Mouse (Mus musculus): Measurements from ENCODE around the gene Adap1. TPM values are rescaled to one million over a fixed set of nuclear protein-coding genes. Genes with fewer than 3 reads are reported as not detected.
A peak's percentile ranks its signal among the peaks of the same experiment; 100 is the strongest.
"Not testable (repeated sequence)": the region's sequence is repeated elsewhere in the genome, so short reads cannot be mapped to it uniquely, and the experiment has no call there.

Adap1 gene
- polyA plus RNA-seq, 1 experiment from 2014 or later = 2.6 TPM

GRCm38 (mm10) chr5:139344021-139344686, 18.7 kb upstream of the Adap1 start:
- peaks cover 13% of the 10 kb centered on the region for H3K4me1 ChIP-seq (ENCODE audit: control insufficient read depth, insufficient read depth, low read length)
- peak overlapping the region; percentile 94 for H3K4me2 ChIP-seq (ENCODE audit: low read depth, low read length)
- no peaks in the 10 kb centered on the region for H3K9me3 ChIP-seq (replicated peaks; ENCODE audit: control insufficient read depth, low read length)
- peak overlapping the region; percentile 98 for H3K4me3 ChIP-seq (replicated peaks; ENCODE audit: low read length)
- peak overlapping the region; percentile 77 for H3K27ac ChIP-seq (ENCODE audit: low read length)
- no peaks in the 10 kb centered on the region for H3K27me3 ChIP-seq (ENCODE audit: control insufficient read depth, insufficient read depth, low read length)
- 6% methylated on average over 12 of the region's 12 CpGs for WGBS
- peak overlapping the region; percentile 97 for H3K9ac ChIP-seq (ENCODE audit: low read length)
- H3K36me3 ChIP-seq (ENCODE audit: control insufficient read depth, insufficient read depth, low read length) = peaks cover 13% of the 10 kb centered on the region
- peak; percentile 52; the same call in 1 of the 2 replicates for ATAC-seq (ENCODE audit: insufficient read depth, low FRiP score)

- H3K4me3 ChIP-seq (replicated peaks; ENCODE audit: low read length) = no peak overlapping the region
- H3K27ac ChIP-seq (ENCODE audit: low read length) = no peak overlapping the region
- peaks cover 5% of the 10 kb centered on the region for H3K4me1 ChIP-seq (ENCODE audit: control insufficient read depth, insufficient read depth, low read length)
- no peaks in the 10 kb centered on the region for H3K9me3 ChIP-seq (replicated peaks; ENCODE audit: control insufficient read depth, low read length)
- ATAC-seq (ENCODE audit: insufficient read depth, low FRiP score) = no peak
- peaks cover 19% of the 10 kb centered on the region for H3K36me3 ChIP-seq (ENCODE audit: control insufficient read depth, insufficient read depth, low read length)
- 71% methylated on average over 11 of the region's 11 CpGs for WGBS
- H3K9ac ChIP-seq (ENCODE audit: low read length) = no peak overlapping the region
- no peak overlapping the region for H3K4me2 ChIP-seq (ENCODE audit: low read depth, low read length)
- no peaks in the 10 kb centered on the region for H3K27me3 ChIP-seq (ENCODE audit: control insufficient read depth, insufficient read depth, low read length)
Measured at GRCm38 (mm10) chr5:139338891-139339290, 13.5 kb upstream of the Adap1 start.

- peaks cover 19% of the 10 kb centered on the region for H3K36me3 ChIP-seq (ENCODE audit: control insufficient read depth, insufficient read depth, low read length)
Measured at GRCm38 (mm10) chr5:139338403-139338802, 13.0 kb upstream of the Adap1 start.

GRCm38 (mm10) chr5:139337826-139338370, 12.5 kb upstream of the Adap1 start:
- 77% methylated on average over 13 of the region's 13 CpGs for WGBS
- no peaks in the 10 kb centered on the region for H3K9me3 ChIP-seq (replicated peaks; ENCODE audit: control insufficient read depth, low read length)
- no peak overlapping the region for H3K9ac ChIP-seq (ENCODE audit: low read length)

More at GRCm38 (mm10) chr5:139338403-139338802, 13.0 kb upstream of the Adap1 start:
- ATAC-seq (ENCODE audit: insufficient read depth, low FRiP score) = no peak
- Histone ChIP-seq H3K27ac (ENCODE audit: low read length) (no peak overlapping the region), H3K4me3 (replicated peaks; ENCODE audit: low read length) (no peak overlapping the region), H3K9me3 (replicated peaks; ENCODE audit: control insufficient read depth, low read length) (no peaks in the 10 kb centered on the region), H3K27me3 (ENCODE audit: control insufficient read depth, insufficient read depth, low read length) (no peaks in the 10 kb centered on the region), H3K4me2 (ENCODE audit: low read depth, low read length) (no peak overlapping the region), H3K4me1 (ENCODE audit: control insufficient read depth, insufficient read depth, low read length) (no peaks in the 10 kb centered on the region; the same call in 1 of the 2 replicates), H3K9ac (ENCODE audit: low read length) (no peak overlapping the region)
- WGBS = 78% methylated on average over 3 of the region's 3 CpGs

GRCm38 (mm10) chr5:139335634-139336033, 10.2 kb upstream of the Adap1 start:
- Histone ChIP-seq H3K27ac (ENCODE audit: low read length) (no peak overlapping the region), H3K4me1 (ENCODE audit: control insufficient read depth, insufficient read depth, low read length) (peaks cover 4% of the 10 kb centered on the region; the same call in 1 of the 2 replicates), H3K27me3 (ENCODE audit: control insufficient read depth, insufficient read depth, low read length) (no peaks in the 10 kb centered on the region), H3K9ac (ENCODE audit: low read length) (no peak overlapping the region), H3K4me2 (ENCODE audit: low read depth, low read length) (no peak overlapping the region), H3K36me3 (ENCODE audit: control insufficient read depth, insufficient read depth, low read length) (peaks cover 7% of the 10 kb centered on the region; the same call in 1 of the 2 replicates), H3K9me3 (replicated peaks; ENCODE audit: control insufficient read depth, low read length) (no peaks in the 10 kb centered on the region), H3K4me3 (replicated peaks; ENCODE audit: low read length) (no peak overlapping the region)
- no peak for ATAC-seq (ENCODE audit: insufficient read depth, low FRiP score)
- 89% methylated on average over 4 of the region's 4 CpGs for WGBS

More at GRCm38 (mm10) chr5:139337826-139338370, 12.5 kb upstream of the Adap1 start:
- Histone ChIP-seq H3K4me2 (ENCODE audit: low read depth, low read length) (no peak overlapping the region), H3K4me3 (replicated peaks; ENCODE audit: low read length) (no peak overlapping the region), H3K27me3 (ENCODE audit: control insufficient read depth, insufficient read depth, low read length) (no peaks in the 10 kb centered on the region), H3K4me1 (ENCODE audit: control insufficient read depth, insufficient read depth, low read length) (no peaks in the 10 kb centered on the region), H3K27ac (ENCODE audit: low read length) (no peak overlapping the region), H3K36me3 (ENCODE audit: control insufficient read depth, insufficient read depth, low read length) (peaks cover 19% of the 10 kb centered on the region)
- ATAC-seq (ENCODE audit: insufficient read depth, low FRiP score) = no peak

GRCm38 (mm10) chr5:139334394-139334793, 9.0 kb upstream of the Adap1 start:
- 84% methylated on average over 10 of the region's 10 CpGs for WGBS
- H3K9ac ChIP-seq (ENCODE audit: low read length); H3K4me1 ChIP-seq (ENCODE audit: control insufficient read depth, insufficient read depth, low read length); H3K9me3 ChIP-seq (replicated peaks; ENCODE audit: control insufficient read depth, low read length); H3K4me2 ChIP-seq (ENCODE audit: low read depth, low read length); H3K27ac ChIP-seq (ENCODE audit: low read length); H3K4me3 ChIP-seq (replicated peaks; ENCODE audit: low read length); ATAC-seq (ENCODE audit: insufficient read depth, low FRiP score); H3K36me3 ChIP-seq (ENCODE audit: control insufficient read depth, insufficient read depth, low read length); H3K27me3 ChIP-seq (ENCODE audit: control insufficient read depth, insufficient read depth, low read length): not testable (repeated sequence)

- ATAC-seq (ENCODE audit: insufficient read depth, low FRiP score) = no peak
- no peaks in the 10 kb centered on the region for H3K27me3 ChIP-seq (ENCODE audit: control insufficient read depth, insufficient read depth, low read length)
- peak overlapping the region; percentile 92 for H3K27ac ChIP-seq (ENCODE audit: low read length)
- H3K9ac ChIP-seq (ENCODE audit: low read length) = peak overlapping the region; percentile 2; the same call in 1 of the 2 replicates
- WGBS = 83% methylated on average over 16 of the region's 16 CpGs
- no peaks in the 10 kb centered on the region for H3K9me3 ChIP-seq (replicated peaks; ENCODE audit: control insufficient read depth, low read length)
- no peak overlapping the region for H3K4me3 ChIP-seq (replicated peaks; ENCODE audit: low read length)
- 0 out of 2 replicates have a peak, but pooled peaks cover 4% of the 10 kb centered on the region for H3K36me3 ChIP-seq (ENCODE audit: control insufficient read depth, insufficient read depth, low read length)
- H3K4me2 ChIP-seq (ENCODE audit: low read depth, low read length) = no peak overlapping the region
- peaks cover 4% of the 10 kb centered on the region; the same call in 1 of the 2 replicates for H3K4me1 ChIP-seq (ENCODE audit: control insufficient read depth, insufficient read depth, low read length)
Measured at GRCm38 (mm10) chr5:139333301-139334013, 8.0 kb upstream of the Adap1 start.

- Histone ChIP-seq H3K9me3 (replicated peaks; ENCODE audit: control insufficient read depth, low read length) (no peaks in the 10 kb centered on the region), H3K9ac (ENCODE audit: low read length) (peak overlapping the region; percentile 38), H3K27me3 (ENCODE audit: control insufficient read depth, insufficient read depth, low read length) (no peaks in the 10 kb centered on the region), H3K27ac (ENCODE audit: low read length) (peak overlapping the region; percentile 92), H3K4me3 (replicated peaks; ENCODE audit: low read length) (no peak overlapping the region), H3K4me2 (ENCODE audit: low read depth, low read length) (no peak overlapping the region), H3K4me1 (ENCODE audit: control insufficient read depth, insufficient read depth, low read length) (peaks cover 4% of the 10 kb centered on the region; the same call in 1 of the 2 replicates), H3K36me3 (ENCODE audit: control insufficient read depth, insufficient read depth, low read length) (0 out of 2 replicates have a peak, but pooled peaks cover 4% of the 10 kb centered on the region)
- peak; percentile 88 for ATAC-seq (ENCODE audit: insufficient read depth, low FRiP score)
- 67% methylated on average over 8 of the region's 8 CpGs for WGBS
Measured at GRCm38 (mm10) chr5:139332590-139333272, 7.3 kb upstream of the Adap1 start.

Data from stomach, embryonic 16.5 days (tissue).